Mouse (Mus musculus) G1E (cell line): Measurements from ENCODE around the gene Lrmda.

Experiments used
- GATA2 ChIP-seq: IDR thresholded peaks from 2 replicates; pipeline ENCODE4 v1.6.1; 2012; ENCODE audit warnings: low read depth, low read length, inconsistent platforms, borderline replicate concordance
- TAL1 ChIP-seq: conservative IDR thresholded peaks from 2 replicates; pipeline ENCODE4 v1.6.1; 2012; ENCODE audit warnings: low read depth, low read length, inconsistent platforms, mixed read lengths

GRCm38 (mm10) chr14:22260033-22260419, 240.5 kb downstream of the Lrmda start:
- no peak for TF ChIP-seq GATA2
- TF ChIP-seq TAL1 = no peak
